Mouse (Mus musculus) bone marrow macrophage, adult 2 months (primary cell): Measurements from ENCODE around the gene Fxyd7.

Experiments used
- CTCF ChIP-seq: IDR thresholded peaks from 2 replicates; pipeline ENCODE4 v1.5.1; 2012; ENCODE audit warnings: low read depth, mild to moderate bottlenecking, low read length, moderate library complexity
- POLR2A ChIP-seq: IDR thresholded peaks from 2 replicates; pipeline ENCODE4 v1.6.1; 2012; ENCODE audit warnings: mild to moderate bottlenecking, low read depth, low read length, borderline replicate concordance

- TF ChIP-seq POLR2A, result no peak
- TF ChIP-seq CTCF, result no peak
Observed at GRCm38 (mm10) chr7:31089721-31090120, 38.5 kb upstream of the Fxyd7 start.
